Mouse (Mus musculus) gastrocnemius, adult 2 months (tissue): ENCODE results near the gene Zfp292. TPM values are rescaled to one million over a fixed set of nuclear protein-coding genes. Genes with fewer than 3 reads are reported as not detected.

ENCODE experiments used
- DNase-seq: peaks from one replicate; pipeline ENCODE4 v3.0.0; 2022
- H3K27ac ChIP-seq: fragments of 200-600 bp; 2 replicates; pipeline ENCODE4 v1.8.1; 2022; ENCODE audit warnings: mild to moderate bottlenecking
- H3K4me3 ChIP-seq: fragments of 200-600 bp; 2 replicates; pipeline ENCODE4 v1.8.1; 2022; ENCODE audit warnings: mild to moderate bottlenecking, moderate library complexity
- CTCF ChIP-seq: fragments of 200-600 bp; IDR thresholded peaks from 2 replicates; pipeline ENCODE4 v1.8.1; 2022; ENCODE audit warnings: antibody characterized with exemption, mild to moderate bottlenecking, moderate library complexity
- intact Hi-C: fragments of 180-260 bp; cut with DNase I; formaldehyde crosslinking; loops from one replicate; pipeline ENCODE4 v1.15.1; 2025
- total RNA-seq, 2 experiments: library from RNA; stranded (reverse); gene quantifications; 2 replicates each; pipeline ENCODE4 v1.2.3; 2021

The Zfp292 gene
- total RNA-seq, 2 experiments from 2014 or later, result 9.2 to 11.0 TPM

GRCm38 (mm10) chr4:34899322-34899721 lies 16.6 kb upstream of the Zfp292 start:
- TF ChIP-seq CTCF, result no peak
- H3K4me3 ChIP-seq, result no peak overlapping the region
- no peak for DNase-seq
- intact Hi-C loops, result no loop called here
- no peak overlapping the region for H3K27ac ChIP-seq

- TF ChIP-seq CTCF, result no peak
- DNase-seq, result no peak
- Histone ChIP-seq H3K4me3 (no peak overlapping the region), H3K27ac (no peak overlapping the region)
- intact Hi-C loops, result no loop called here
These were observed 15.7 kb upstream of the Zfp292 start for GRCm38 (mm10) chr4:34898497-34898896.

GRCm38 (mm10) chr4:34893479-34893878 lies 10.7 kb upstream of the Zfp292 start, which contains the start of gene Cga:
Gene Cga (plus strand): TSS chr4:34893779.
- no peak within 1 kb of the TSS for H3K27ac ChIP-seq
- no peak for TF ChIP-seq CTCF
- H3K4me3 ChIP-seq, result no peak within 1 kb of the TSS
- no peak for DNase-seq
- intact Hi-C loops, result no loop called here

GRCm38 (mm10) chr4:34889812-34890185 lies 7.0 kb upstream of the Zfp292 start:
- Histone ChIP-seq H3K4me3 (no peak overlapping the region), H3K27ac (no peak overlapping the region)
- DNase-seq, result no peak
- intact Hi-C loops, result no loop called here
- TF ChIP-seq CTCF, result no peak

GRCm38 (mm10) chr4:34889101-34889811 lies 6.5 kb upstream of the Zfp292 start:
- no peak for DNase-seq
- no peak for TF ChIP-seq CTCF
- no peak overlapping the region for H3K4me3 ChIP-seq
- intact Hi-C loops, result no loop called here
- no peak overlapping the region for H3K27ac ChIP-seq

GRCm38 (mm10) chr4:34887295-34887694 lies 4.5 kb upstream of the Zfp292 start:
- intact Hi-C loops, result no loop called here
- DNase-seq, result no peak
- Histone ChIP-seq H3K4me3 (peak overlapping the region; percentile 94), H3K27ac (peak overlapping the region; percentile 74)
- no peak for TF ChIP-seq CTCF

GRCm38 (mm10) chr4:34886490-34887111 lies 3.8 kb upstream of the Zfp292 start:
- Histone ChIP-seq H3K27ac (peak overlapping the region; percentile 74), H3K4me3 (peak overlapping the region; percentile 94)
- intact Hi-C loops, result no loop called here
- DNase-seq, result peak; percentile 84
- peak; percentile 0; the same call in 1 of the 2 replicates for TF ChIP-seq CTCF

GRCm38 (mm10) chr4:34885631-34886351 lies 3.0 kb upstream of the Zfp292 start:
- H3K27ac ChIP-seq, result peak overlapping the region; percentile 6; the same call in 1 of the 2 replicates
- DNase-seq, result no peak

GRCm38 (mm10) chr4:34883366-34884029 lies 738 bp upstream of the Zfp292 start:
- no peak for TF ChIP-seq CTCF
- Histone ChIP-seq H3K27ac (peak overlapping the region; percentile 96), H3K4me3 (peak overlapping the region; percentile 95)
- intact Hi-C loops, result loop anchor here (1.0 to 5.0 kb wide), 2 partner anchors 106 to 196 kb away; partner anchors contain the start of genes Slc35a1 and Smim8
- DNase-seq, result no peak

More at GRCm38 (mm10) chr4:34885631-34886351, 3.0 kb upstream of the Zfp292 start:
- no peak for TF ChIP-seq CTCF
- peak overlapping the region; percentile 94 for H3K4me3 ChIP-seq
- intact Hi-C loops, result no loop called here

GRCm38 (mm10) chr4:34882291-34882769 lies 430 bp downstream of the Zfp292 start:
- no peak for DNase-seq
- TF ChIP-seq CTCF, result no peak
- intact Hi-C loops, result loop anchor here (5.0 kb wide), 1 partner anchor 105 kb away; the partner anchor contains the start of gene Smim8
- Histone ChIP-seq H3K27ac (peak overlapping the region; percentile 96), H3K4me3 (peak overlapping the region; percentile 95)

GRCm38 (mm10) chr4:34881851-34882250 lies 909 bp downstream of the Zfp292 start:
- Histone ChIP-seq H3K4me3 (peak overlapping the region; percentile 95), H3K27ac (peak overlapping the region; percentile 96)
- intact Hi-C loops, result loop anchor here (5.0 kb wide), 1 partner anchor 105 kb away; the partner anchor contains the start of gene Smim8
- no peak for DNase-seq
- TF ChIP-seq CTCF, result no peak
